Mouse (Mus musculus) lung, adult 18-20 months (tissue): Measurements from ENCODE around the gene Surf2.

Experiments used
- DNase-seq, 2 experiments: peaks; one replicate each; pipeline ENCODE4 v3.0.0; 2022; ENCODE audit warnings: mixed read lengths in 2 of 2

The Surf2 gene

DNA sequence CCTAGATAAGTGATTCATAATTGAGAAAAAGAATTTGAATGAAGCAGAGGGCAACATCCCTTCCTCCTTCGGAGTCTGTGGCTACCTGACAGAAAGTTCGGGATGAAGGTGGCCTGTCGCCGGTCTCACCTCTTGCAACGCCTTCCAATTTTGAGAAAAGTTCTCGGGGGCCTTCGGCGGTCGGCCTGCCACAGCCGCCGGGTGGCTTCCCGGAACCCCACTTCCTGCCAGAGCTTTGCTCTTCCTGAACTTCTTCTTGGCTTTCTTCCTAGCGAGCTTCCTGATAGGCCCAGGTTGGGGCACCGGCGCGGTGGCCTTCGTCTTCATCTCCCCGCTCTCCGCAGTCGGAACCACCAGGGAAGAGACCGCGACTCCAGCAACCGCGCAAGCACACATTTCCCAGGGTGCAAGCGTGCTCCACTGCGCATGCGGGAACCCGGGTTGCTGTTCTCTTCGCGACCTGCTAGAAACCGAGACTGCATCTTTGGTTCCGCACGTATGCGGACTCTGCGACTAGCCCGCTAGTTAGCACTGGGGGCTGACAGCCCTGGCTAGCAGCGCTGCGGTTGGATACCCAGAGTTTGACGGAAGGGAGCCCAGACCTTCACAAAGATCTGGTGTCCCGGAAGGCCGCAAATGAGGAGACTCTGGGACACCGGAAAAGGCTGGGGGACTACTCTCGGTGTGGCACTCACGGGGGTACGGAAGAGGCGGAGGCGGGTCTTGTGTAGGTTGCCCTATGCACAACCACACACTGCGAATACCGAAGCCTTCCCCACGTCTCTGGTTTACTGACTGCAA is 48.0 kb downstream of the Surf2 start, which contains the start of gene Rexo4:
Gene Rexo4 (minus strand): TSS at position 464 of the 801 bp plus-strand sequence.
- peak; percentile 90 to 92 for DNase-seq

DNA sequence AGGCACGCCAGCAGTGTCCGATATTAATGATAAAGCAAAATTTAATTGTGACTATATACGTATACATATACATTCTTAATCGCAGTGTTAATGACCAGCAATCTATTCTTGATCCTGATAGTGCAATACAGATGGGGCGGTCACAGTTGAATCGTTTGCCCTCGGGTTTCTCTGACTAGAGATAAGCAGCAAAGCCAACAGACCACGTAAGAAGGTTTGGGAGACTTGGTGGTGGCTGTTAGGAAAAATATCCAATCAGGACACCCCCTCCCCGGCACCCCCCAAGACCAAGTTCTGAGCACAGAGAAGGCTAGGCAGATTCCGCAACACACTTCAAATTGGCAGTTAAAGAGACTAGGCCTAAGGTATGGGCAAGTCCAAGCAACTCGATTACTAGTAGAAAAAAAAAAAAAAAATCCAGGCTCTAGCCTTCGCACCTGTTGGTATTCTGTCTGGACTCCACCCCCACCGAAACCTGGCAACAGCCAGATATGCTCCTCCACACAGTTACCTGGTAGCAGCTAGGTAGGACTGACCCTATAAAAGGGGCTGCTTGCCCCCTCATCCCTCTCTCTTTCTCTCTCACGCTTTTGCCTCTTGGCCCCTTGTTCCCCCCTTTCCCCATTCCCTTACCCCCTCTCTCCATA is 48.7 kb downstream of the Surf2 start:
- DNase-seq, result no peak

DNA sequence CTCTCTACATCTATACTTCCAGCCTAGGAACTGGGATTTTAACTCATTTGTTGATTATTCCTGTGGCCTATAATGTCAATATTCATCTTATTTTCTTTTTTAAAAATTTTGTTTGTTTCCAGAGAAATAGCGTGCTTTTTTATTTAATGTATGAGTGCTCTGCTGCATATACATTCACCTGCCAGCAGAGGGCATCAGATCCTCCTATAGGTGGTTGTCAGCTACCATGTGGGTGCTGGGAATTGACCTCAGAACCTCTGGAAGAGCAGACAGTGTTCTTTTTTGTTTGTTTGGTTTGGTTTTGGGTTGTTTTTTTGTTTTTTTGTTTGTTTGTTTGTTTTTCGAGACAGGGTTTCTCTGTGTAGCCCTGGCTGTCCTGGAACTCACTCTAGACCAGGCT is 51.1 kb downstream of the Surf2 start:
- DNase-seq, result no peak
